Mouse (Mus musculus) megakaryocyte, embryonic 14.5 days (primary cell): Measurements from ENCODE around the gene 1700084M14Rik. TPM values are rescaled to one million over a fixed set of nuclear protein-coding genes. Genes with fewer than 3 reads are reported as not detected.
"Not testable (repeated sequence)": the region's sequence is repeated elsewhere in the genome, so short reads cannot be mapped to it uniquely, and the experiment has no call there.

ENCODE experiments used
- H3K27me3 ChIP-seq: replicated peaks from 2 replicates; pipeline ENCODE3; 2012; ENCODE audit warnings: inconsistent platforms
- H3K36me3 ChIP-seq: replicated peaks from 2 replicates; pipeline ENCODE3; 2012; ENCODE audit warnings: low read length, inconsistent platforms, mixed read lengths
- H3K4me1 ChIP-seq: 2 replicates; pipeline ENCODE4 v1.6.1; 2012; ENCODE audit warnings: inconsistent platforms
- H3K4me3 ChIP-seq: replicated peaks from 2 replicates; pipeline ENCODE3; 2012; ENCODE audit warnings: moderate library complexity, mild to moderate bottlenecking, inconsistent platforms
- H3K9me3 ChIP-seq: 2 replicates; pipeline ENCODE4 v1.6.1; 2012; ENCODE audit warnings: inconsistent platforms
- polyA plus RNA-seq: library from polyadenylated mRNA; stranded (reverse); fragments of >175 nt; gene quantifications from 2 replicates; pipeline ENCODE4 v1.2.3, GENCODE M21; 2012; ENCODE audit warnings: low replicate concordance; ENCODE audit not compliant: insufficient read depth

1700084M14Rik gene
- not detected in 2 replicates for polyA plus RNA-seq

- H3K27me3 ChIP-seq, H3K36me3 ChIP-seq, H3K9me3 ChIP-seq, H3K4me1 ChIP-seq, H3K4me3 ChIP-seq: not testable (repeated sequence)
Observed at GRCm38 (mm10) chrX:91575811-91576210, at the start of gene 1700084M14Rik. Gene 1700084M14Rik, minus strand, starts transcription at chrX:91575911.

Other genes with a start within 250 kb of the 1700084M14Rik start
- not detected in 2 replicates for gene Mageb2, start 244.2 kb downstream of the 1700084M14Rik start, polyA plus RNA-seq
- not detected in 2 replicates for gene Gm5072, start 183.4 kb downstream of the 1700084M14Rik start, polyA plus RNA-seq
- gene Gm8914, start 95.8 kb downstream of the 1700084M14Rik start, polyA plus RNA-seq: not detected in 2 replicates
- not detected in 2 replicates for gene Gm14781, start 56.3 kb upstream of the 1700084M14Rik start, polyA plus RNA-seq
- not detected in 2 replicates for gene Mageb5, start 207.1 kb upstream of the 1700084M14Rik start, polyA plus RNA-seq